Mouse (Mus musculus): ENCODE data around the gene Slc35a3.
"Not testable (repeated sequence)": the region's sequence is repeated elsewhere in the genome, so short reads cannot be mapped to it uniquely, and the experiment has no call there.

Gene Slc35a3

GRCm38 (mm10) chr3:116698786-116699185 is 13.8 kb downstream of the Slc35a3 start:
- no peak for DNase-seq

GRCm38 (mm10) chr3:116695666-116695985 is 17.0 kb downstream of the Slc35a3 start:
- DNase-seq: no peak

- DNase-seq: no peak
Measured at GRCm38 (mm10) chr3:116694955-116695665, 17.5 kb downstream of the Slc35a3 start.

- no peak for DNase-seq
Measured at GRCm38 (mm10) chr3:116694312-116694711, 18.3 kb downstream of the Slc35a3 start.

GRCm38 (mm10) chr3:116681160-116681559 is 31.5 kb downstream of the Slc35a3 start, which contains the start of gene Gm43191:
Gene Gm43191, minus strand, starts transcription at chr3:116681260.
- DNase-seq: no peak

- DNase-seq: not testable (repeated sequence)
Measured at GRCm38 (mm10) chr3:116664281-116664680, 48.4 kb downstream of the Slc35a3 start.

GRCm38 (mm10) chr3:116662463-116662863 is 50.2 kb downstream of the Slc35a3 start, which contains the start of gene Mfsd14a:
Gene Mfsd14a, minus strand, starts transcription at chr3:116662677.
- peak; percentile 97 for DNase-seq

GRCm38 (mm10) chr3:116661870-116662414 is 50.7 kb downstream of the Slc35a3 start:
- peak; percentile 74 for DNase-seq

GRCm38 (mm10) chr3:116661288-116661869 is 51.3 kb downstream of the Slc35a3 start:
- peak; percentile 16 for DNase-seq

GRCm38 (mm10) chr3:116659856-116660430 is 52.7 kb downstream of the Slc35a3 start:
- DNase-seq: no peak

- no peak for DNase-seq
Measured at GRCm38 (mm10) chr3:116658928-116659565, 53.6 kb downstream of the Slc35a3 start.

- DNase-seq: no peak
Measured at GRCm38 (mm10) chr3:116656184-116656965, 56.3 kb downstream of the Slc35a3 start.

- DNase-seq: not testable (repeated sequence)
Measured at GRCm38 (mm10) chr3:116654051-116654450, 58.6 kb downstream of the Slc35a3 start.

- DNase-seq: no peak
Measured at GRCm38 (mm10) chr3:116653278-116653945, 59.2 kb downstream of the Slc35a3 start.

- DNase-seq: no peak
Measured at GRCm38 (mm10) chr3:116652033-116652446, 60.6 kb downstream of the Slc35a3 start.

- no peak for DNase-seq
Measured at GRCm38 (mm10) chr3:116650698-116651097, 61.9 kb downstream of the Slc35a3 start.

GRCm38 (mm10) chr3:116648805-116649204 is 63.8 kb downstream of the Slc35a3 start:
- no peak for DNase-seq

GRCm38 (mm10) chr3:116646387-116646786 is 66.2 kb downstream of the Slc35a3 start:
- DNase-seq: no peak

GRCm38 (mm10) chr3:116642373-116642772 is 70.3 kb downstream of the Slc35a3 start:
- no peak for DNase-seq

GRCm38 (mm10) chr3:116641811-116642371 is 70.7 kb downstream of the Slc35a3 start:
- no peak for DNase-seq

- no peak for DNase-seq
Measured at GRCm38 (mm10) chr3:116640024-116640423, 72.6 kb downstream of the Slc35a3 start.

GRCm38 (mm10) chr3:116638572-116638971 is 74.1 kb downstream of the Slc35a3 start:
- no peak for DNase-seq
